Mouse (Mus musculus) heart, postnatal 25 days (tissue): ENCODE results near the gene Fgb. TPM values are rescaled to one million over a fixed set of nuclear protein-coding genes. Genes with fewer than 3 reads are reported as not detected.

Experiments used
- DNase-seq: peaks from one replicate; pipeline ENCODE4 v3.0.0; 2022; ENCODE audit warnings: low spot score
- intact Hi-C: fragments of 180-260 bp; cut with DNase I; formaldehyde crosslinking; loops from one replicate; pipeline ENCODE4 v1.15.1; 2025
- total RNA-seq, 2 experiments: library from RNA; stranded (reverse); gene quantifications; 2 replicates each; pipeline ENCODE4 v1.2.3; 2021

Gene Fgb
- total RNA-seq, 2 experiments from 2014 or later = not detected

DNA sequence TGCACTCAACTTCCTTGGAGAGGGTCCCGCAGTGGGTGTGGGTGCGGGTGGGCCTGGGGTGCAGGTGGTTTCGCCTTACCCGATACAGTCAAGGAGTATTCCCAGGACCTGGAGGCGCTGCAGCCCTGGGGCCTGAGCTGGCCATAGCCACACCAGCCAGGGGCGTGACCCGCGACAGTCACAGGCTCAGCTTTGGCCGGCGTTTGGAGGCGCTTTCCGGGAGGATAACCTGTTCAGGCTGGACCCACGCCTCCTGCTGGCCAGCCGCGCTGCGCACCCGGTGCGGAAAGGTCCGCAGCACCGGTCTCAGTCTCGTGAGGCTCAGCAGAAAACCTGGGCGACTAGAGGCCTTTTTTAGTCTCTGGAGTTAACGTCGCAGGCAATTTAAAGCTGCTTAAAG, 54.3 kb downstream of the Fgb start:
- intact Hi-C loops = loop anchor here (1.0 kb wide), 1 partner anchor 118 kb away; no protein-coding TSS in a partner anchor
- peak; percentile 7 for DNase-seq

DNA sequence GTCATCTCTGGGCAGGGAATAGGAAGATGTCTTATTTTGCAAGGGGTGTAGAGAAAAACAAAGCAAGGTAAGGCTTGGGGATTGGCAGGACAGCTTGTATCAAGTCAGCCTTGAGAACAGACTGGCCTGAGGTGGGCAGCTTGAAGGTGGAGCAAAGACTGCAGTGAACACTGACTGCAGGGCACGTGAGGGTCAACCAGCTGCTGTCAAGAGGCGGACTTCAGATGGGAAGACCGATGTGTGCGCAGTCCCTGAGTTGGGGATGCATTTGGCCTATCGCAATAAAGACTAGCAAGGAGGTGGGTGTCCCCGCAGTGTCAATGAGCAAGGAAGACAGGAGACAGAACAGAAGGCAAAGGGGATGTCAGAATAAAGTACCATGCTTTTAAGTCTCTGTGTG, 56.7 kb downstream of the Fgb start:
- intact Hi-C loops = no loop called here
- DNase-seq = no peak

DNA sequence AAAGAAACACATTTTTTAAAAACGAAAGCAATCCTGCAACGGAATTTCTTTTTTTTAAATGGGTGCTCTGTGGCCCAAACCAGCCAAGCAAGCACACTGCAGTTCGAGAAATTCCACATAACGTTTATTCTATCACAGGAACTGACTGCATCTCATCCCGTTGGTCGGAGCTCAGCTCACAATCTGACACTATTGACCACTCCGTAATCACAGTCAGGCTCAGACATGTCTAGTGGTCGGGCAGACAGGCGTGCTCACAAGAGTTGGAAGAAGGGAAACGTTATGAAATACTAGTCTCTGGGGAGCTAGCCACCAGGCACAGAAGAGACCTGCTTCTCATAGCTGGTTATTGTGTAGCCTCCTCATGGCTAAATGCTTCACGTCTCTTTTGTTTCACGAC, 57.7 kb downstream of the Fgb start:
- intact Hi-C loops = no loop called here
- no peak for DNase-seq

Other genes with a start within 250 kb of the Fgb start
- gene Rbm46, start 173.4 kb downstream of the Fgb start, total RNA-seq = under 1 TPM; 0.18 to 0.28 TPM
- 1 to 10 TPM in 1 of 2 experiments, under 1 TPM in 1; 0.75 to 1.7 TPM for gene Lrat, start 145.9 kb downstream of the Fgb start, total RNA-seq
- gene Fgg, start 42.1 kb downstream of the Fgb start, total RNA-seq = not detected
- gene Fga, start 23.8 kb downstream of the Fgb start, total RNA-seq = not detected
- 10 to 100 TPM; 25.5 to 27.9 TPM for gene Plrg1, start 5.7 kb upstream of the Fgb start, total RNA-seq
- gene Dchs2, start 78.1 kb upstream of the Fgb start, total RNA-seq = under 1 TPM; 0.64 to 0.70 TPM